Mouse (Mus musculus) heart, postnatal 0 days (tissue): Measurements from ENCODE around the gene Gm20662.

Source experiments
- CTCF ChIP-seq: IDR thresholded peaks from 2 replicates; pipeline ENCODE4 v1.5.1; 2016; ENCODE audit warnings: antibody characterized with exemption, control low read depth, low read depth
- EP300 ChIP-seq: IDR thresholded peaks from 2 replicates; pipeline ENCODE4 v1.6.1; 2016; ENCODE audit warnings: antibody characterized with exemption, low read depth

GRCm38 (mm10) chr9:108085261-108085660 is 89.1 kb downstream of the Gm20662 start:
- no peak for TF ChIP-seq CTCF
- no peak for TF ChIP-seq EP300
